Mouse (Mus musculus): Measurements from ENCODE around the gene Cox7a1.

DNA sequence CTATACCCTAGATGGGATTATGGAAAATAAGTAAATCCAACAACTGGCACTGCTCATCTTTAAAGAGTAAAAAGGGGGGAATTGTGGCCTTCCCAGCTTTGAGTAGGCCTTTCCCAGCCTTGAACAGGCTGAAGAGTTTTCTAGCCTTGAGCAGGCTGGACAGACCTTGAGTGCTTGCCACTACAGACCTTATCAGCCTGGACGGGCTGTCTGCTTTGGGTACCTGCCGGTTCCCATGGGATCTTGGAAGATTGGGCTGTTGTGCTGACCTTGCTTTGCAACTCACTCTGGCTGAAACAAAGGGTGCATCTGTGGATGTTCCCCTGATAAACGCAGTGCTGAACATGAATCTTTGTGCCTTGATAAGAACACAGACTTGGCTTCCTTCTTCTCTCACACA lies 29.9 kb downstream of the Cox7a1 start:
- TF ChIP-seq POLR2A (IDR thresholded peaks at IDR 0.05; ENCODE audit: borderline replicate concordance, control insufficient read depth, low read depth, low read length) (no peak), CTCF (IDR thresholded peaks at IDR 0.05; ENCODE audit: control insufficient read depth, insufficient read depth, low read length) (no peak)
